Mouse (Mus musculus) ES-E14 (cell line): ENCODE measurements at regions not wholly inside any gene's neighbourhood (a gene's known extent, or its start where the extent isn't known, plus 50 kb on each side); places are given as distances from the start of the nearest gene placed in this dataset.

Experiments used
- ZC3H11A ChIP-seq: IDR thresholded peaks from 2 replicates; pipeline ENCODE4 v1.6.1; 2012; ENCODE audit warnings: low read depth, mild to moderate bottlenecking, inconsistent platforms, low read length, borderline replicate concordance
- ZNF384 ChIP-seq: IDR thresholded peaks from 2 replicates; pipeline ENCODE4 v1.6.1; 2012; ENCODE audit warnings: low read depth, low read length, inconsistent platforms

DNA sequence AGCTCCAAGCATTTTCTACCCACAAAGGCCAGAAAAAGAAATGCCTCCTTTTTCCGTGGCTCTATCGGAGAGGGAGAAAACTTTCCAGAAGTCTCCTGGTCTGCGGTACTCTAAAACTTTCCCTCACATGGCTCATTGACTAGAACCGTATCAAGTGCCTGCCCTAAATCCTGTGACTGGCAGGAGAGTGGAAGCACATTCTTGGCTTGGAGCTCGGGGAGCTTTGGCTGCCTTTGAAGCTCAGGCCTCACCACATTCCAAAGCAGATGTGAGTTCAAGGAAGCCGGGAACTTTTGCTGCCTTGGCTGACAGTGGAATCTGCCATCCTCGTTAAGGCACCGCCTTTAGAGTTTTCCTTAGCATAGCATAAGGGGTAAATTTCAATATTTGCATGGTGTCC lies 125.1 kb downstream of the Evx1 start:
- no peak for TF ChIP-seq ZC3H11A
- no peak for TF ChIP-seq ZNF384
